Mouse (Mus musculus) heart, adult 2 months (tissue): Measurements from ENCODE around the gene Zbtb46.

Experiments
- CTCF ChIP-seq: fragments of 200-600 bp; IDR thresholded peaks from 2 replicates; pipeline ENCODE4 v1.8.1; 2022; ENCODE audit warnings: antibody characterized with exemption, mild to moderate bottlenecking, moderate library complexity
- EP300 ChIP-seq: fragments of 200-500 bp; IDR thresholded peaks from 2 replicates; pipeline ENCODE4 v1.6.1; 2011; ENCODE audit warnings: low read depth, low read length, control low read depth; ENCODE audit not compliant: insufficient read depth
- POLR2A ChIP-seq: fragments of 200-500 bp; IDR thresholded peaks from 2 replicates; pipeline ENCODE4 v1.6.1; 2011; ENCODE audit warnings: mild to moderate bottlenecking, low read depth, low read length, control low read depth; ENCODE audit not compliant: insufficient read depth

DNA sequence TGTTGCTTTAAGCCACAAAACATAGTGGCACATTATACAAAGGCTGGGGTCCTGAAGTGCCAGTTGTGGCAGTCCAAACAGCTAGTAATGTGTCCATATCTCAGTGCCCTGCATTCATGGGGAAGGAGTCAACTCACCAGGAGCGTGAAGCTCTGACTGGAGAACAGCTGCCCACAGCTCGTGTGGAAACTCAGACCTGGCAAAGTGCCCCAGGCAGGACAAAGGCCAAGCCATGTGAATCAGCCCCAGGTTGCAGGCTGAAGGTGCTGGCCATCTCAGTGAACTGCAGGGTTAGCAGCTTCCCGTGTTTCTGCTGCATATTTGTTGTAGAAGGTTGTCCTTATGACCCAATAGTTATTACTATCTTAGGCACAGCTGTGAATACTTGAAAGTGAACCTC lies 43.3 kb downstream of the Zbtb46 start:
- TF ChIP-seq CTCF (peak; percentile 30), POLR2A (no peak), EP300 (no peak)
